In the genomic region with DNA sequence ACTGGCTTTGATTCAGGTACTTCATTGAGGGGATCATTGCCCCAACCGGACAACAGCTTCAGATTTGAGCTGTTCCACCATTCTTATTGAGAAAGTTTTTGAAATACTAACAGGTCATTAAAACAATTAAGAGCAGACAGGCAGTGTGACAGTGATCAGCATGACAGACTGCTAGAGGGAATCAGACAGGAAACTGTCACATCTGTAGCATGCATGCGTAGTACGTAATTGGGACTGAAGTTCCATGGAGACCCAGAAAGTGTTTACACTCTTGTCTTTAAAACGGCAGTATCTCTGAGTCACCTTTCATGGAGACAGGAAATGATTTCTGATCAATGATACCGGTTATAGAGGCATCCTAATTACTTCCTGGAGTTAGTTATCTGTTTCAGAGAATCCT, we compare ENCODE assay signal across 13 mouse cellular contexts.
A peak's percentile ranks its signal among the peaks of the same experiment; 100 is the strongest.
DNase-seq lines count a peak whose midpoint lies in the region; ATAC-seq and TF ChIP-seq lines count a peak whose summit lies in the region.
"Had no signal": no experiment of that assay in that cellular context is flagged by ENCODE, and none has a peak within 500 bp of the region (broad histone marks: within the 10 kb centered on the region; RNA-seq: fewer than 3 reads in every experiment).

No protein-coding gene starts in this region.

- H3K27me3 ChIP-seq in hindbrain, embryonic 10.5 days (ENCODE audit: insufficient read depth, poor library complexity, severe bottlenecking) = no peaks in the 10 kb centered on the region
- H3K27me3 ChIP-seq in midbrain, embryonic 12.5 days = peaks cover 16% of the 10 kb centered on the region
- H3K27me3 ChIP-seq in kidney, embryonic 16.5 days (ENCODE audit: insufficient read depth, low read length) = no peaks in the 10 kb centered on the region
- H3K27me3 ChIP-seq: heart, embryonic 15.5 days had no signal

- 51% methylated on average over 5 of the region's 5 CpGs for whole genome bisulfite sequencing in hindbrain, embryonic 10.5 days
- 39% methylated on average over 5 of the region's 5 CpGs for WGBS in midbrain, embryonic 12.5 days
- 60% methylated on average over 5 of the region's 5 CpGs for WGBS in kidney, embryonic 16.5 days

- H3K4me3 ChIP-seq in left cerebral cortex, adult 2 months = peak overlapping the region; percentile 38
- peak overlapping the region; percentile 55 for H3K4me3 ChIP-seq in hindbrain, embryonic 10.5 days
- peak overlapping the region; percentile 41 for H3K4me3 ChIP-seq in midbrain, embryonic 12.5 days
- no peak overlapping the region for H3K4me3 ChIP-seq in kidney, embryonic 16.5 days (ENCODE audit: low read length)
- H3K4me3 ChIP-seq: heart, embryonic 15.5 days had no signal

- no peak overlapping the region; the same call in 1 of the 2 replicates for H3K9ac ChIP-seq in midbrain, embryonic 12.5 days (replicated peaks)
- no peak overlapping the region for H3K9ac ChIP-seq in kidney, embryonic 16.5 days (replicated peaks; ENCODE audit: low read length)
- H3K9ac ChIP-seq: heart, embryonic 15.5 days had no signal

- H3K4me1 ChIP-seq in hindbrain, embryonic 10.5 days (replicated peaks) = peaks cover 49% of the 10 kb centered on the region
- H3K4me1 ChIP-seq in midbrain, embryonic 12.5 days = peaks cover 30% of the 10 kb centered on the region
- no peaks in the 10 kb centered on the region for H3K4me1 ChIP-seq in kidney, embryonic 16.5 days (ENCODE audit: insufficient read depth, low read length)

- no peak overlapping the region; the same call in 1 of the 2 replicates for H3K27ac ChIP-seq in left cerebral cortex, adult 2 months
- peak overlapping the region; percentile 90; the same call in 1 of the 2 replicates for H3K27ac ChIP-seq in hindbrain, embryonic 10.5 days
- H3K27ac ChIP-seq in midbrain, embryonic 12.5 days (replicated peaks) = no peak overlapping the region
- H3K27ac ChIP-seq in kidney, embryonic 16.5 days (ENCODE audit: low read length) = no peak overlapping the region
- H3K27ac ChIP-seq: heart, embryonic 15.5 days had no signal

- H3K4me2 ChIP-seq in midbrain, embryonic 12.5 days (replicated peaks) = peak overlapping the region; percentile 58
- H3K4me2 ChIP-seq in kidney, embryonic 16.5 days (replicated peaks; ENCODE audit: low read depth, low read length) = no peak overlapping the region
- H3K4me2 ChIP-seq: heart, embryonic 15.5 days had no signal

- H3K36me3 ChIP-seq in hindbrain, embryonic 10.5 days = no peaks in the 10 kb centered on the region
- no peaks in the 10 kb centered on the region for H3K36me3 ChIP-seq in midbrain, embryonic 12.5 days
- H3K36me3 ChIP-seq in kidney, embryonic 16.5 days (ENCODE audit: insufficient read depth, low read length) = no peaks in the 10 kb centered on the region
- H3K36me3 ChIP-seq: heart, embryonic 15.5 days had no signal

- no peak for TF ChIP-seq CTCF in left cerebral cortex, adult 2 months (IDR thresholded peaks at IDR 0.05)

- H3K9me3 ChIP-seq in hindbrain, embryonic 10.5 days = no peaks in the 10 kb centered on the region
- H3K9me3 ChIP-seq in midbrain, embryonic 12.5 days = no peaks in the 10 kb centered on the region
- no peaks in the 10 kb centered on the region for H3K9me3 ChIP-seq in kidney, embryonic 16.5 days (ENCODE audit: low read length)
- H3K9me3 ChIP-seq: heart, embryonic 15.5 days had no signal

- intact Hi-C loops in left cerebral cortex, adult 2 months (cut with DNase I) = no loop called here
- intact Hi-C loops in left cerebral cortex, postnatal 14 days (cut with DNase I) = loop anchor here (10.0 kb wide), 1 partner anchor 286 kb away; no protein-coding TSS in a partner anchor

- ATAC-seq in midbrain, embryonic 12.5 days (ENCODE audit: low FRiP score, low read depth) = 0 out of 2 replicates have a peak, but pooled peaks have one; percentile 24
- ATAC-seq in kidney, embryonic 16.5 days (ENCODE audit: low FRiP score, low TSS enrichment) = no peak

- DNase-seq in left cerebral cortex, adult 2 months (ENCODE audit: extremely low spot score in 1 of 2, low spot score in 2 of 2) = no peak
- no peak for DNase-seq in left cerebral cortex, postnatal 14 days (ENCODE audit: low spot score in 2 of 2)
- no peak for DNase-seq in hindbrain, embryonic 10.5 days (ENCODE audit: low spot score)
- DNase-seq in retina, embryonic 14.5 days (ENCODE audit: low spot score) = peak; percentile 77
- DNase-seq in urinary bladder, adult 18-20 months (ENCODE audit: low spot score in 2 of 2) = no peak
- no peak for DNase-seq in yolk sac, embryonic 10.5 days (ENCODE audit: low spot score)
- DNase-seq: adrenal gland, postnatal 36 days; kidney, postnatal 36 days; liver; lung, postnatal 14 days had no signal
